Mouse (Mus musculus) lung, postnatal 36 days (tissue): ENCODE data around the gene Ift57.

Experiments
- DNase-seq: peaks from one replicate; pipeline ENCODE4 v3.0.0; 2022; ENCODE audit warnings: mixed read lengths

The Ift57 gene

GRCm38 (mm10) chr16:49698620-49699525 is at the start of gene Ift57:
Gene Ift57 (plus strand): TSS chr16:49699233.
- DNase-seq = peak; percentile 99

GRCm38 (mm10) chr16:49657182-49657581 is 41.9 kb upstream of the Ift57 start:
- DNase-seq = no peak

GRCm38 (mm10) chr16:49658029-49658428 is 41.0 kb upstream of the Ift57 start:
- no peak for DNase-seq

- DNase-seq = no peak
Measured at GRCm38 (mm10) chr16:49659131-49659530, 39.9 kb upstream of the Ift57 start.

- no peak for DNase-seq
Measured at GRCm38 (mm10) chr16:49660111-49660510, 38.9 kb upstream of the Ift57 start.

DNA sequence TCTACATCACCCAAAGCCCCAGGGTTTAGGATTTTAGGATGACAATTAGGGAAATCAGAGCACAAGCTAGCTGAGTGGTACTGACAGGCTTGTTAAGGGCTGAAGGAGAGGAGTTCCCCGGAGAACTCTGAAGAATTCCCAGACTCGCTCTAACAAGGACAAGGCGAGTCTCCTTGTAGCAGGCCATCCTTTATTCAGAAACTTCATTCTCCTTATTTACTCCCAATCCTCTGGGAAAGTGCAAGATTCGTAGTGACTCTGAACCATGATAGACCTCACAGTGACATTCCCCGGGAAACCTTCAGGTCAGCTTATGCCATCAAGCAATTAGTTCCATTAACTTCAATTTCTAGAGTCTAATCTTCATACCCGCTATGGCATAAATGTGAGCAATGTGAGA is 36.8 kb upstream of the Ift57 start:
- DNase-seq = no peak

DNA sequence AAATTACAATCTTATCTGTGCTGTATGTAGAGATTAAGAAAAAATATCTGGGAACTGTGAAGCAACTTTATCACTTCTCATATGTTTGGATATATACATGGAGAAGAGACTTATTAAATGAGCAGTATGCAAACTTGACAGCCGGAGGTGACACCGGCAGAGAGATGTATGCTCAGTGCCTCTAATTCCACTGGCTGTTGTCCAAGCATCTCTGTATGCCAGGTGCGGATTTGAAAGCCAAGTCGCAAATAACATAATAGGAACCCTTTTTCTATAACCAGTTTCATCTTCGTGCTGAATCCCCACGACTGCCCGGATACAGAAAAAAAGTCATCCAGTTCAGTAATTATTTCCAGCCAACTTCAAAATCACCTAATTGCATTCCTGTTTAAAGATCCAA is 34.4 kb upstream of the Ift57 start:
- DNase-seq = no peak

DNA sequence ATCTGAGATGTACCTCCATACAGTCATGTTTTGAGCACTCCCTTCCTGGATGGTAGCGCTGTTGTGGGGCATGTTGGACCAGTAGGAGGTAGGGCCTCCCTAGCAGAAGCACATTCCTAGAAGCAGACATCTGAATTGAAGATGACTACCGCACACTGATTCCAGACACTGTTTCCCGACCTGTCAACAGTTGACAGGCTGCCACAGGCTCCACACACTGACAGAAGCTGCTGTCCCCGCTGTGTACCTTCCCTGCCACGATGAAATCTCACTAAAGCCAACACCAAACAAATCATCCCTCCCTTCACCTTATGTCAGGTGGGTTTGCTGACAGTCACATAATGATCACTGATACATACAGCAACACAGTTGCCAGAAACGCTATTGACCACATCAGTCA is 19.4 kb upstream of the Ift57 start:
- DNase-seq = no peak

DNA sequence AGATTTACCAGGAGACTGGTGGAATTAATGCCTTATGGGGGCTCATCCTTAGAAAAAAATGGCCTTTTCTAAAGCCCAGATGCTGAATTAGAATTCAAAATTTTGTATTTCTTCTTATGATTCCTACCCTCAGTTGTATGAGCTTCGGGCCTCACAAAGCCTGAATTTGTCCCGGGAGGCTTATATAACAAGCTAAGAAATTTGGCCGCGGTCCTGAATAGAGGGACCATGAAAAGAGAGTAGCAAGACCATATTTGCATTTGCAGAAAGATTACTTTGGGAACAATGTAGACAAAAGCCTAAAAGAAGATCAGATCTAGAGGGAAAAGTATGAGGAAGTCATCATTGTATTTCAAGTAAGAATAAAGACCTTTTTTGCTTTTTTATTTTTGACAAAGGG is 14.1 kb upstream of the Ift57 start:
- no peak for DNase-seq

- DNase-seq = peak; percentile 4
Measured at GRCm38 (mm10) chr16:49699821-49700220, 788 bp downstream of the Ift57 start.

- DNase-seq = peak; percentile 39
Measured at GRCm38 (mm10) chr16:49708074-49708473, 9.0 kb downstream of the Ift57 start.

GRCm38 (mm10) chr16:49710188-49710587 is 11.2 kb downstream of the Ift57 start:
- DNase-seq = no peak

GRCm38 (mm10) chr16:49713302-49713701 is 14.3 kb downstream of the Ift57 start:
- DNase-seq = no peak

- no peak for DNase-seq
Measured at GRCm38 (mm10) chr16:49720671-49721070, 21.6 kb downstream of the Ift57 start.

GRCm38 (mm10) chr16:49721678-49722077 is 22.6 kb downstream of the Ift57 start:
- DNase-seq = no peak

DNA sequence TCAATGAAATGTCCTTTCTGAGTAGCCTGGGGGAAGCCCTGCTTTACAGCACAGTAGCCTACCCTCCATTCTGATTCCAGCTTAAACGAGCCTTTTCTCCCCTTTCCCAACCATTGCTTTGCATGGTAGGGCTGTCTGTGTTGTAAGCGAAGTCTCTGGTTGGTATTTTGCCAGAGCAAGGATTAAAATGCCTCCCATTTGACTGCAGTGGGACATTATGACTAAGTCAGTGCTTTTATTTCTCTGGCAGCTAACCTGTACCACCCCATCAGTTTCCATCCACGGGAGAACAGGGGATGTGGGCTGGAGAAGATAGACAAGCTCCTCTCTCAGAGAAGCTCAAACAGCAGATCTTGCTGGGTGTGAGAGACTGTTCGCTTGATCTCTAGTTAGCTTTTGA is 24.2 kb downstream of the Ift57 start:
- DNase-seq = no peak

DNA sequence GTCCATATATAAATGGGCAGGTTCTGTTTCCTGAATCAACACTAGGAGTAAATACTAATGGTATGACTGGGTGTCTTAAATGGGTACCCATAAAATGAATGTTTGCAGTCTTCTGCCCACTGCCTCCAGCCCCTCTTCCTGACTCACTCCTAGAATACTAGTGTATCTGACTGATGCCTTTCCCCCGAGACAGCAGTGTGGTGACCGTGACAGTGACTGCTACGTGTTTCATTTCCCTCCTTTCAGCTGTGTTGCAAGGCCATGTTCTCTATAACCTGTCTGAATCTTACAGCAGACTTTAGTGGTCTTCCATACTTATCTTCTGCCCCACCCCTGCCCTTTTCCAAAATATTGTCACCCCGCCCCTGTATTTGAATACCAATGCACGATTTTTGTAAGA is 25.2 kb downstream of the Ift57 start:
- no peak for DNase-seq

DNA sequence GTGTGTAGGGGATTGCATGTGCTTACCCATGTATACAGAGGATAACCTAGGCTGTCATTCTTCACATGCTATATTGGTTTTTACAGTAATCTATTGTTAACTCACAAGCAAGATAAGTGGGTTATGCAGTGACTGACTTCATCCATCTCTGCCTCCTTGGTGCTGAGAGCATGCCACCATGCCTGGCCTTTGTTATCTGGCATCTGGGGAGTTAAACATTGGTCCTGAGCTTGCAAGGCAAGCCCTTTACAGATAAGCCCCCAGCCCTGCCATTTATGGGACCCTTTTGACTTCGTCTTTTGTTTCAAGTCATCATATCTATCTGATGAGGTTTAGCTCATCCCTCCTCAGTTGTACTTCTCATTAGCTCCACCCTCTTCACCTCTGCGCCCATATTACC is 25.9 kb downstream of the Ift57 start:
- no peak for DNase-seq

GRCm38 (mm10) chr16:49725446-49725845 is 26.4 kb downstream of the Ift57 start:
- DNase-seq = no peak

DNA sequence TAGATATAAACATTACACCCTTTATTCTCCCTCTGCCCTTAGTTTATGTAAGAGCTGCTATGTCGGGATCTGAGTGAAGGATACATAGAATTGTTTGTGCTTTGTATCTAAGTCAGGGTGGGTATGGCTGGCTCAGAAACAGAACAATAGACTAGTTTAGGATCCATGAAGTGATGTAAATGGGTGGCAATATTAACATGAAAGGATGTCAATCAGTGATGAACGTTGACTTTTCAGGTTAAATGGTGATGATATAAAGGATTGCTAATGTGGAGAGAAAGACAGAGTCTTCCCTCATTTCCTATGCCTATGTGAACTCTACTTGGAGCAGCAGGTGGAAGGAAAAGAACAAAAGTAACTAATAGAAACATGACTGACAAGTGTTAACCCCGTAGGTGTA is 27.2 kb downstream of the Ift57 start:
- no peak for DNase-seq

GRCm38 (mm10) chr16:49726761-49727160 is 27.7 kb downstream of the Ift57 start:
- no peak for DNase-seq

DNA sequence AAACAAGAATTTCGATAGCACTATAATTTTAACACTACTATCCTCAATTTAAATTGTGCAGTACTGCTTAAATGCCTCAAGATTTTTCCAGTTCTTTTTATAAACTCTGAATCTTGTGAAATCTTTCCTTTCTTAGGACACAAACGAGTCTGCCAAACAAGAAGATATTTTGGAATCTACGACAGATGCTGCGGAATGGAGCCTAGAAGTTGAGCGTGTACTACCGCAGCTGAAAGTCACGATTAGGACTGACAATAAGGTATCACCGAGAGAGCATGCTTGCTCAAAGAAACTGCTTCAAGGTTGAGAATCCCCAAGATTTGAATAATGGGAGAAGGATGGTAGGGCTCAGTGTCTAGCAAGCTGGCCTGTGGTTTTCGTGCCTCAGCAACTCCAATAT is 37.5 kb downstream of the Ift57 start:
- DNase-seq = no peak

DNA sequence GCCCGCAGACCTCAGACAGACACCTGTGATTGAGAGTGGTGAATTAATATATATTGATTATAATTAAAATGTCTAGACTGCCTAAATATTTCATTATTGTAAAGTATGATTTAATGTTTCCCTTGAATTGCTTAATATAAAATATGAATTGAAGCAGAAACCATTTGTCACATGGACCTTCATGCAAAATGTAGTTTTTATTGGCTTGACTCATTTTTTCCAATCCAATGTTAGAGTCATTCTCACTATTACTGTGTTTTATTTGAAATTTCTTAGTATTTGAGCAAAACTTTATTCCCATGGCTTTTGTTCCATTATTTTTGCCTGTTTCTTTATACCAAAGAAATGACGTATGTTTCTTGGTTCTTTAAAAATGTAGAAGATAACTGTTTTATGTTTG is 48.3 kb downstream of the Ift57 start:
- DNase-seq = no peak

DNA sequence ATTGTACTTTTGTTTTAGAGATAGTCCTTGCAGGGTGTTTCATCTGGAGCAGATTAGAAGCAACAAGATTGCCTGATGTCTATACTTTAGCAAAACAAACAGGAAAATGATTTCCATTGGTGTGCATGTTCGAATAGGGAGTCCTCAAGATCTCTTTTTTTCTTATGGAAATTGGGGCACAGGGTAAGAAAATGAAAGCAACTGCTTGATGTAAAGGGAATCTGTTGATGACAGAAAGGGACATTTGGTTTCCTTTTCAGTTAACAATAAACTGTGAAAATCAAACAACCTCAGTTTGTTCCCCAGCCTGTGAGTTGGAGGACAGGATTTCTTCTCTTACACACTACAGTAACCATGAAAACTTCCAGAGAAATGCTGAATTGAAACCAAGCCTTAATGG is 53.9 kb downstream of the Ift57 start:
- DNase-seq = no peak

- DNase-seq = no peak
Measured at GRCm38 (mm10) chr16:49753318-49753717, 54.3 kb downstream of the Ift57 start.
